Mouse (Mus musculus): Measurements from ENCODE around the gene Lrrc8c. TPM values are rescaled to one million over a fixed set of nuclear protein-coding genes. Genes with fewer than 3 reads are reported as not detected.

Gene Lrrc8c
- polyA plus RNA-seq, 1 experiment from 2014 or later, result 24.7 TPM

DNA sequence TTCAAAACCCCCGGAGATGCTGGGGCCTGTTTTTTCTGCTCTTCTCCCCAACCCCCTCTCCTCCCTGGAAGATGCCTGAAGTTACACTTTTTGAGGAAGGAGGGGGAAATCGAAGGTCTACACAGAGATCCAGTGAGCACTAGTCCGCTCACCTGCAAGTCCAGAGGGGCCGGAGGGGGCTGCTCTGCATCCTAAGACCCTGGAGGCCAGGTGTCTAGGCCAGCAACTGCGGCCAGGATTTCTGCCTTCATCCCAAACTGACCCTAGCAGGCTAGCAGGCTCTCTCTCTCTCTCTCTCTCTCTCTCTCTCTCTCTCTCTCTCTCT is 750 bp downstream of the Lrrc8c start:
- H3K27ac ChIP-seq (ENCODE audit: low read depth), result peak overlapping the region; percentile 91; the same call in 1 of the 2 replicates
- H3K9ac ChIP-seq, result peak overlapping the region; percentile 78
- 0 out of 2 replicates have a peak, but pooled peaks have one; percentile 1 for ATAC-seq (ENCODE audit: insufficient read depth)

DNA sequence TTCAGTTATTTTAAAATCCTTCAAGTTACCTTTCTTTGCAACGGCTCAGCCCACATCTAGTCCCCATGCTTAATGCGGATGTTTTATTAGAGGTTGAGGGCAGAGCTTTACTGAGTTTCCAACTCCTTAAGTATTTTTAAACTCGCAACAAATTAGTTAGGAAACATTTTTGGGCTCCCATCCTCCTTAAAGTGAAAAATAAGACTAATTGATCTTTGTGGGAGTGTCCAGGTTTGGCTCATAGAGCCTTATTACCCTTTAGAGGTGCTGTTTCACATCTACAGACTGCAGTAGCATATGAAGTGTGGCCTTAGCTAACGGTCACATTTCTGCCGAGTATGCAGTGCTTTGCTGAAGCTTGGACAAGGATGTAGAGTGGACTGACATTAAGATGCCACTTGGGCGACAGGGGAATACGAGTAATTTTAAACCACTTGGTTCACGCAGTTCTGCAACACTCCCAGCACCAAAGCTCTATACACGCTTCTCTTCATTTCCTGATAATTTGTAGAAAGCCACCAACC is 1.3 kb downstream of the Lrrc8c start:
- peak overlapping the region; percentile 78 for H3K9ac ChIP-seq
- TF ChIP-seq CTCF (IDR thresholded peaks at IDR 0.05; ENCODE audit: low read depth), result no peak
- H3K4me3 ChIP-seq (ENCODE audit: low read depth, low read length), result peak overlapping the region; percentile 71
- H3K27ac ChIP-seq (ENCODE audit: low read depth), result no peak overlapping the region
- peak overlapping the region; percentile 88 for H3K4me2 ChIP-seq
- no peaks in the 10 kb centered on the region for H3K27me3 ChIP-seq (ENCODE audit: insufficient read depth, low read length)
- H3K36me3 ChIP-seq (ENCODE audit: insufficient read depth), result peaks cover 5% of the 10 kb centered on the region; the same call in 1 of the 2 replicates
- ATAC-seq (ENCODE audit: insufficient read depth) (no peak), DNase-seq (peak; percentile 6)
- H3K4me1 ChIP-seq (ENCODE audit: insufficient read depth), result peaks cover 4% of the 10 kb centered on the region; the same call in 1 of the 2 replicates
- H3K9me3 ChIP-seq (ENCODE audit: low read depth, low read length), result no peaks in the 10 kb centered on the region
- 44% methylated on average over 9 of the region's 9 CpGs for WGBS

More for the DNA sequence above, 750 bp downstream of the Lrrc8c start:
- 5% methylated on average over 5 of the region's 5 CpGs for WGBS
- Histone ChIP-seq H3K27me3 (ENCODE audit: insufficient read depth, low read length) (no peaks in the 10 kb centered on the region), H3K9me3 (ENCODE audit: low read depth, low read length) (no peaks in the 10 kb centered on the region), H3K4me2 (peak overlapping the region; percentile 88), H3K4me1 (ENCODE audit: insufficient read depth) (peaks cover 4% of the 10 kb centered on the region; the same call in 1 of the 2 replicates), H3K4me3 (ENCODE audit: low read depth, low read length) (peak overlapping the region; percentile 71), H3K36me3 (ENCODE audit: insufficient read depth) (peaks cover 5% of the 10 kb centered on the region; the same call in 1 of the 2 replicates)
- no peak for DNase-seq
- TF ChIP-seq CTCF (IDR thresholded peaks at IDR 0.05; ENCODE audit: low read depth), result no peak

DNA sequence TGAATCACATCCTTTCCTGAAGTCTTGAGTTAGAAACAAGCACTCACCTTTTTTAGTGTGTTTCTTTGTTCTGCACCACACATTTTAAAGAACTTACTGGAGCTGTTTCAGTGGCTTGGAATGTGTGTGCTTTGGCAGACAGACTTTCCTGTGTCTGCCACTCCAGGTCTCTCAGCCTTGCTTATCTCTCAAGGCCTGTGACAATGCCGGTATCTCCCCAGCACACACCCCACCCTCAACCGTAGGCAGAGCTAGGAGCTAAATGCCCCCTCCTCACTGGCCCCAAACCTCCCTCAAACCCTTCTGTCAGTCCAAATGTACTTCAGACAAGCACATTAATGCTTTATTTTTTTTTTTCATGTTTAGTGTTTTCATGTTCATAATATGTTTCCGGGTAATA is 4.3 kb downstream of the Lrrc8c start:
- Histone ChIP-seq H3K27me3 (ENCODE audit: insufficient read depth, low read length) (no peaks in the 10 kb centered on the region), H3K4me2 (peak overlapping the region; percentile 37; the same call in 1 of the 2 replicates), H3K36me3 (ENCODE audit: insufficient read depth) (peaks cover 5% of the 10 kb centered on the region; the same call in 1 of the 2 replicates), H3K9ac (no peak overlapping the region), H3K27ac (ENCODE audit: low read depth) (peak overlapping the region; percentile 69; the same call in 1 of the 2 replicates), H3K4me1 (ENCODE audit: insufficient read depth) (peaks cover 4% of the 10 kb centered on the region; the same call in 1 of the 2 replicates), H3K4me3 (ENCODE audit: low read depth, low read length) (no peak overlapping the region), H3K9me3 (ENCODE audit: low read depth, low read length) (no peaks in the 10 kb centered on the region)
- ATAC-seq (ENCODE audit: insufficient read depth), result no peak
- DNase-seq, result peak; percentile 31
- TF ChIP-seq CTCF (IDR thresholded peaks at IDR 0.05; ENCODE audit: low read depth), result no peak
- WGBS, result 47% methylated on average over 3 of the region's 3 CpGs

DNA sequence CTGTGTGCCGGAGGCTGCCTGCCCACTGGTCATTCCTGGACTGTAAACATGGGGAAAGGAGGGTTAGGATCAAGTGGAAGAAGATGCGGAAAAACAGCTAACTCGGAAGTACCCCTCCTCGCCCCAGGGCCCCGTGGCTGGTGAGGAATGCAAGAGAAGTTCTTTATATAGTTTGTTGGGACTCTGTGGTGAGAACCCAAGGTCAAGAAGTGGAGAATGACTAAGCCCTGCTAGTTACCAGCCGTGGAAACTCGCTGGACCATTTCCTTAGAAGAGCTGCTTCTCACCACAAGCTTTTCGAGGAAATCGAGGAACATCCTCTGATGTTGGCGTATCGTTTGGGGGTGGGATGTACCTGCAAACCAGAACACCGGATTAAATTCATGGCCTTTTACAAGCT is 5.8 kb downstream of the Lrrc8c start:
- H3K36me3 ChIP-seq (ENCODE audit: insufficient read depth), result peaks cover 5% of the 10 kb centered on the region; the same call in 1 of the 2 replicates
- no peak overlapping the region for H3K4me3 ChIP-seq (ENCODE audit: low read depth, low read length)
- H3K27ac ChIP-seq (ENCODE audit: low read depth), result no peak overlapping the region
- TF ChIP-seq CTCF (IDR thresholded peaks at IDR 0.05; ENCODE audit: low read depth), result no peak
- DNase-seq (no peak), ATAC-seq (ENCODE audit: insufficient read depth) (no peak)
- 90% methylated on average over 12 of the region's 12 CpGs for WGBS
- H3K9ac ChIP-seq, result no peak overlapping the region
- H3K4me1 ChIP-seq (ENCODE audit: insufficient read depth), result peaks cover 4% of the 10 kb centered on the region; the same call in 1 of the 2 replicates
- no peak overlapping the region for H3K4me2 ChIP-seq
- no peaks in the 10 kb centered on the region for H3K27me3 ChIP-seq (ENCODE audit: insufficient read depth, low read length)
- H3K9me3 ChIP-seq (ENCODE audit: low read depth, low read length), result no peaks in the 10 kb centered on the region

- TF ChIP-seq CTCF (IDR thresholded peaks at IDR 0.05; ENCODE audit: low read depth), result no peak
- H3K4me1 ChIP-seq (ENCODE audit: insufficient read depth), result no peaks in the 10 kb centered on the region
- no peaks in the 10 kb centered on the region for H3K9me3 ChIP-seq (ENCODE audit: low read depth, low read length)
- H3K9ac ChIP-seq, result no peak overlapping the region
- no peak overlapping the region for H3K4me3 ChIP-seq (ENCODE audit: low read depth, low read length)
- no peak overlapping the region for H3K27ac ChIP-seq (ENCODE audit: low read depth)
- 90% methylated on average over 4 of the region's 4 CpGs for WGBS
- peaks cover 5% of the 10 kb centered on the region; the same call in 1 of the 2 replicates for H3K36me3 ChIP-seq (ENCODE audit: insufficient read depth)
- H3K4me2 ChIP-seq, result no peak overlapping the region
- DNase-seq (no peak), ATAC-seq (ENCODE audit: insufficient read depth) (no peak)
- no peaks in the 10 kb centered on the region for H3K27me3 ChIP-seq (ENCODE audit: insufficient read depth, low read length)
Observed at GRCm38 (mm10) chr5:105526107-105526645, 7.0 kb downstream of the Lrrc8c start.

DNA sequence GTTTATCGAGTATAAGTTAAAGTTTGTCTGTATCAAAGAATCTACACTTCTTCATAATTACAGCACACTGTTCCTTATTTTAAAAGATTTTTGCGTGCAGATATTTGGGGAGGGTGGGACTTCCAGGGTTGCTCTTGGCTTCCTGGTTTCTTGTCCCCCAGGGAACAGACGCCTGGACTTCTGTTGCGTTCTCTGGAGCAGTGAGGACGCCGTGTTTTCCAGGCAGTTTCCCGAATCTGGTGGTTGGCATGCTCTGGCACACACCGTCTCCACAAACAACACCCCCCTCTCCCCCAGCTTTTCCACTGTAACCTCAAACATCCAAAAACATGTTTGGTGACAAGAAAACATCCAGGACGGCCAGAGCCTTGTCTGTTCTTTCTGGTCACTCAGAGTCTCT is 7.6 kb downstream of the Lrrc8c start:
- H3K4me2 ChIP-seq, result no peak overlapping the region
- no peak overlapping the region for H3K9ac ChIP-seq
- no peaks in the 10 kb centered on the region for H3K4me1 ChIP-seq (ENCODE audit: insufficient read depth)
- ATAC-seq (ENCODE audit: insufficient read depth) (no peak), DNase-seq (no peak)
- no peaks in the 10 kb centered on the region for H3K27me3 ChIP-seq (ENCODE audit: insufficient read depth, low read length)
- peaks cover 5% of the 10 kb centered on the region; the same call in 1 of the 2 replicates for H3K36me3 ChIP-seq (ENCODE audit: insufficient read depth)
- H3K9me3 ChIP-seq (ENCODE audit: low read depth, low read length), result no peaks in the 10 kb centered on the region
- H3K27ac ChIP-seq (ENCODE audit: low read depth), result no peak overlapping the region
- TF ChIP-seq CTCF (IDR thresholded peaks at IDR 0.05; ENCODE audit: low read depth), result no peak
- H3K4me3 ChIP-seq (ENCODE audit: low read depth, low read length), result no peak overlapping the region
- WGBS, result 87% methylated on average over 9 of the region's 9 CpGs

DNA sequence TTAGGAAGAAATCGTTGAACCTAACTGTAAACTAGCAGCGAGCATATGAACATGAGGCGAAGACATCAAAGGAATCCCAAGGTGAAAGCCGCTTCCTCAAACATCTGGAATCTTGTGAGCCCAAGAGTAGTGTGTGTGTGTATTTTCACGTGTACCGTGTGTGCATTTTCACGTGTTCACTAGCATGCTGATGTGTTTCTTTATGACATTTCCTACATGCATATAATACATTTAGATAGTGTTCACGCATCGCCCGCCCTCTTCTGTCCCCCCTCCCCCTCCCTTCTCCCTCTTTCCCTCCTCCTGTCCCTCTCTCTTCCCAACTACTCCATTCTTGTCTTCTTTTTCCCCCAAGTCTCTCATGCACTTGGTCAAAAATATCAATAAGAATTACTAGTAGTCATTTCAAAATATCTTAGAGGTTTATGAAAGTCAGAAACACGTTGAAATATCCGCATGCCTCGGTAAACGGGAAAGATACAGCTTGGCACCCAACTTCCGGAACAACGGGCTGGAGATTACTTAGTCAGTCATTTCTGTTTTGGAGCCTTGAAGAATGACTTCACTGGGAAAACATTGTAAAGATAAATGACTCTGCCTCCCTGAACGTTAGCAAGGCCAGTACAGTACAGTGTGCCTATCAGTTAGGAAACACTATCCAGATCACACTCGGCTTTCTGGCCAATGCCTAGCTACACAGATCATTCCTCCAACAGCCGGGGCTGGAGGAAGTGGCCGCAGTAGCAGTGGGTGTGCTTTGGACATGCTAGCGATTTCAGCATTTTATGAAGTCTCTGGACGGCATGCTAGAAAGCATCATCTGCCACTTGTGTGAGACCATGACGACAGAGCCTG is 8.5 kb downstream of the Lrrc8c start:
- Histone ChIP-seq H3K9me3 (ENCODE audit: low read depth, low read length) (no peaks in the 10 kb centered on the region), H3K4me1 (ENCODE audit: insufficient read depth) (no peaks in the 10 kb centered on the region), H3K9ac (no peak overlapping the region), H3K4me3 (ENCODE audit: low read depth, low read length) (no peak overlapping the region), H3K27me3 (ENCODE audit: insufficient read depth, low read length) (no peaks in the 10 kb centered on the region), H3K27ac (ENCODE audit: low read depth) (no peak overlapping the region), H3K36me3 (ENCODE audit: insufficient read depth) (peaks cover 5% of the 10 kb centered on the region; the same call in 1 of the 2 replicates), H3K4me2 (no peak overlapping the region)
- no peak for DNase-seq
- TF ChIP-seq CTCF (IDR thresholded peaks at IDR 0.05; ENCODE audit: low read depth), result no peak
- no peak for ATAC-seq (ENCODE audit: insufficient read depth)
- WGBS, result 78% methylated on average over 23 of the region's 23 CpGs

All from lung, embryonic 14.5 days (tissue).